Mouse (Mus musculus) liver, postnatal 0 days (tissue): ENCODE measurements at regions not wholly inside any gene's neighbourhood (a gene's known extent, or its start where the extent isn't known, plus 50 kb on each side); places are given as distances from the start of the nearest gene placed in this dataset.

Experiments
- ATAC-seq: fragments of 200-750 bp; cut with Nextera tagmentation; 2 replicates; pipeline ENCODE4 v1.8.0; 2017; ENCODE audit warnings: mild to moderate bottlenecking, moderate library complexity
- DNase-seq: peaks from one replicate; pipeline ENCODE4 v3.0.0-alpha.2; 2016
- H3K27ac ChIP-seq: fragments of 300-500 bp; sonication (generic); 2 replicates; pipeline ENCODE4 v1.5.1; 2014; ENCODE audit warnings: antibody characterized with exemption, moderate library complexity, mild to moderate bottlenecking, low read depth
- H3K27me3 ChIP-seq: fragments of 300-500 bp; sonication (generic); 2 replicates; pipeline ENCODE4 v1.6.1; 2014; ENCODE audit warnings: low read length, control low read depth, mixed read lengths; ENCODE audit not compliant: insufficient read depth
- H3K36me3 ChIP-seq: fragments of 300-500 bp; sonication (generic); replicated peaks from 2 replicates; pipeline ENCODE4 v1.6.1; 2014; ENCODE audit warnings: mild to moderate bottlenecking, control low read depth, low read length, moderate library complexity, mixed read lengths; ENCODE audit not compliant: insufficient read depth
- H3K4me1 ChIP-seq: fragments of 300-500 bp; sonication (generic); 2 replicates; pipeline ENCODE4 v1.6.1; 2014; ENCODE audit warnings: antibody characterized with exemption, mild to moderate bottlenecking, control low read depth; ENCODE audit not compliant: insufficient read depth
- H3K4me2 ChIP-seq: fragments of 300-500 bp; sonication (generic); 2 replicates; pipeline ENCODE4 v1.6.1; 2014; ENCODE audit warnings: low read depth, mild to moderate bottlenecking, low read length, moderate library complexity, mixed read lengths
- H3K4me3 ChIP-seq: fragments of 300-500 bp; sonication (generic); 2 replicates; pipeline ENCODE4 v1.5.1; 2014; ENCODE audit warnings: low read depth, low read length
- H3K9ac ChIP-seq: fragments of 300-500 bp; sonication (generic); replicated peaks from 2 replicates; pipeline ENCODE4 v1.6.1; 2014; ENCODE audit warnings: mild to moderate bottlenecking, moderate library complexity
- H3K9me3 ChIP-seq: fragments of 300-500 bp; sonication (generic); 2 replicates; pipeline ENCODE4 v1.6.1; 2016; ENCODE audit warnings: mild to moderate bottlenecking, control low read depth, low read length, mixed read lengths
- CTCF ChIP-seq: sonication (generic); IDR thresholded peaks from 2 replicates; pipeline ENCODE4 v1.5.1; 2016; ENCODE audit warnings: antibody characterized with exemption, low read depth
- EP300 ChIP-seq: IDR thresholded peaks from 2 replicates; pipeline ENCODE4 v1.6.1; 2016; ENCODE audit warnings: antibody characterized with exemption, low read depth, mild to moderate bottlenecking
- WGBS: fragments of 180-500 bp; shearing (Covaris S2); extraction: QIAGEN DNeasy Blood & Tissue Kit; methylation state at CpG from one replicate; pipeline ENCODE4 v1.1.7; 2014; ENCODE audit not compliant: insufficient replicate concordance; 5-methylcytosine and 5-hydroxymethylcytosine counted together

DNA sequence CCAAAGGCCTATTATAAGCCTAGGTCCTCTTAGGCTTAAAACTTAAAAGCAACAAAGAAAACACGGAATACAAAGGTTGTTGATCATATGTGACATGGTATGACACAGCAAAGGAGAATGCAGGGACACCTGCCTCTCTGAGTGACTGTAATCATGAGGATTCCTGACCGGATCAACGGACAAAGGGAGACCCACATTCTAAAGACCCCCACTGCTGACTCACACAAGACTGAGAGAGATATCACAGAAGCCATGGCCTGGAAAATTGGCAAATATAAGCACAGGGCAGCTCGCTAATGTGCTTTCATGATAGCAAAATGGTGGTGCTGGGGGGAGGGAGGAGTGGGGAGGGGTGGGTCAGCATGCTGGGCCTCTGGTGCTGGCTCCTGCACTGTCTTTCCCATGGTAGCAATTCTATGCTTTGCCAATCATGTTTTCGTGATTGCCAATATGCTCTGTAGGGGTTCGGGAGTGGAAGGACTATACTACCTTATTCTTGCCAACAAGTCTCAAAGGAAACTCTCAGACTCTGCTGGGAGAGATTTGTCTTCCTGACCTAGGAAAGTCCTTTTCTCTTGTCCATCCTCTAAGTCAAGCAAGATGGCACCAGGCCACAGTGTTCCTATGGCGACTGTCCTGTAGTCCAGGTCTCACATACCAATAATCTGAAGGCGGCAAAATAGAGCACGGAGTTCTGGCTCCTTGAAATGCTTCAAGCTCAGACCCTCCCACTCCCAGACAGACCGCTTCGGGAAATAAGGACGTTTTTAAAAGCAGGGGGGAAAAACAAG lies 110.5 kb upstream of the Nav3 start:
- no peak for DNase-seq
- TF ChIP-seq CTCF (no peak), EP300 (no peak)
- no peak for ATAC-seq
- H3K4me2 ChIP-seq, result no peak overlapping the region
- no peak overlapping the region for H3K27ac ChIP-seq
- H3K36me3 ChIP-seq, result no peaks in the 10 kb centered on the region
- H3K9me3 ChIP-seq, result no peaks in the 10 kb centered on the region
- H3K4me3 ChIP-seq, result no peak overlapping the region
- H3K4me1 ChIP-seq, result no peaks in the 10 kb centered on the region
- H3K9ac ChIP-seq, result no peak overlapping the region
- WGBS, result 79% methylated on average over 12 of the region's 12 CpGs
- H3K27me3 ChIP-seq, result no peaks in the 10 kb centered on the region

DNA sequence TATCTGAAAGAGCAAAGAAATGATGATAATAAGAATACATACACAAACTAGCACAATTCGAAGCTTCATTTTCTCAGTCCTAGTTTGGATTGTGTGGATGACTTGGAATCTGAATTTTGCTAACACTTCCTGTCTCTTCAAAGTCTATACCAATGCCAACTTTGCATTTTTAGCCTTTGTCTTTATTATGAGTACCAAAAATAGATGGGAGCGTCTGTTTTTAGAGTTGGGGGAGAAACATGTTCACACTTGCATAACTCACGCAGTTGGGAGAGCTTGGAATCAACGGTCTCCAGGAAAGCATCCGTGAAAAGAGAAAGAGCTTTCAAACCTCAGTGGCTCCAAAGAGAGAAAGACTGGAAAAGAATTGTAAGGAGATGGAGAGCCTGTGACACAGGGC lies 114.5 kb upstream of the Nav3 start:
- WGBS, result 70% methylated on average over 5 of the region's 5 CpGs

GRCm38 (mm10) chr10:110571179-110571578 lies 115.2 kb upstream of the Nav3 start:
- WGBS, result 42% methylated on average over 4 of the region's 4 CpGs
- Histone ChIP-seq H3K27ac (no peak overlapping the region), H3K4me2 (no peak overlapping the region)

More for the DNA sequence above, 114.5 kb upstream of the Nav3 start:
- H3K36me3 ChIP-seq, result no peaks in the 10 kb centered on the region
- H3K27me3 ChIP-seq, result no peaks in the 10 kb centered on the region
- TF ChIP-seq EP300, result no peak
- no peak for TF ChIP-seq CTCF
- no peak overlapping the region for H3K4me3 ChIP-seq
- ATAC-seq, result no peak
- H3K4me1 ChIP-seq, result no peaks in the 10 kb centered on the region
- no peak overlapping the region for H3K9ac ChIP-seq
- H3K4me2 ChIP-seq, result no peak overlapping the region
- H3K9me3 ChIP-seq, result no peaks in the 10 kb centered on the region
- no peak overlapping the region for H3K27ac ChIP-seq
- no peak for DNase-seq

DNA sequence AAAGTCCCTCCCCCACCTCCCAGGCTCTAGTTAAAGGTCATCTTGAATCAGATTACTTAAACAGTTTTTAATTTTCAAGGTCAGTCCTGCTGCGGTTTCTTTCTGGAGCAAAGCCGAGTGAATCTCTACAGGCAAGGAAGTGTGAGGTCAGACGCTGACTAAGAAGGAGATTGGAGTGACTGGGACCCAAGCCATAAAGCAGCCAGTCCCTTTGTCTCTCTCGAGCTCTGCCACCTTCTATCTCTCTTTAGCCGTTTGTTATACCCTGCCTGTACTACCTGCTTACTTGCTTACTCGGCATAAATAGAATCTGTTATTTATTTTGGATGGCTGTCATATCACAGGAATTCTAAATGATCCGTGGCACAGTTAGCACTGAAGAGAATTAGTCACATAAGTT lies 117.5 kb upstream of the Nav3 start:
- no peak for TF ChIP-seq EP300
- no peak overlapping the region for H3K4me2 ChIP-seq
- DNase-seq, result no peak
- no peak for ATAC-seq
- 57% methylated on average over 7 of the region's 7 CpGs for WGBS
- no peaks in the 10 kb centered on the region for H3K9me3 ChIP-seq
- H3K36me3 ChIP-seq, result no peaks in the 10 kb centered on the region
- no peak overlapping the region for H3K4me3 ChIP-seq
- no peak overlapping the region for H3K9ac ChIP-seq
- no peak overlapping the region for H3K27ac ChIP-seq
- H3K4me1 ChIP-seq, result no peaks in the 10 kb centered on the region
- H3K27me3 ChIP-seq, result no peaks in the 10 kb centered on the region

More at GRCm38 (mm10) chr10:110571179-110571578, 115.2 kb upstream of the Nav3 start:
- no peak for TF ChIP-seq EP300
- no peak for TF ChIP-seq CTCF
- no peaks in the 10 kb centered on the region for H3K36me3 ChIP-seq
- H3K9me3 ChIP-seq, result no peaks in the 10 kb centered on the region
- H3K9ac ChIP-seq, result no peak overlapping the region
- no peaks in the 10 kb centered on the region for H3K4me1 ChIP-seq
- no peak for DNase-seq
- no peak overlapping the region for H3K4me3 ChIP-seq
- no peaks in the 10 kb centered on the region for H3K27me3 ChIP-seq
- ATAC-seq, result 0 out of 2 replicates have a peak, but pooled peaks have one; percentile 8

DNA sequence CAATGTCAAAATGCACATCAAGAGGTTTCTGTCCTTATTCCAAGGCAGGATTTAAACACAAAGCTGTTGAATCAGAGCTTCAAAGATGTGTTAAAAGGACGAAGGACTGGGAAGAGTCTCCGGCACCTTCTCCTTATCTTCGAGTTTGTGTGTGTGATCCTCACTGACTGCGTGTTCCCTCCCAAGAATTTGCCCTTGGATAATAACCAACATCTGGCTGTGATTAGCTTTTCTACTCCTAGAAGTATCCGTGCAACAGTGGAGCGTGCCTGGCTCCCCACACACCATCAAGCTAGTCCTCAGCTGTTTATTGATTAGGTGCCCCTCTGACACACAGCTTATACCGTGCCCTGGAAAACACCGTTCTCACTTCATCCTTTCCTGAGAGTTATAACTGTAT lies 130.0 kb upstream of the Nav3 start:
- Histone ChIP-seq H3K4me2 (no peak overlapping the region), H3K4me1 (no peaks in the 10 kb centered on the region), H3K27ac (no peak overlapping the region), H3K9me3 (no peaks in the 10 kb centered on the region), H3K4me3 (no peak overlapping the region), H3K27me3 (no peaks in the 10 kb centered on the region), H3K9ac (no peak overlapping the region), H3K36me3 (no peaks in the 10 kb centered on the region)
- DNase-seq, result no peak
- ATAC-seq, result no peak
- 73% methylated on average over 8 of the region's 8 CpGs for WGBS
- TF ChIP-seq EP300 (no peak), CTCF (no peak)

- no peaks in the 10 kb centered on the region for H3K27me3 ChIP-seq
- TF ChIP-seq CTCF (no peak), EP300 (no peak)
- no peaks in the 10 kb centered on the region for H3K36me3 ChIP-seq
- no peak overlapping the region for H3K27ac ChIP-seq
- no peak overlapping the region for H3K4me3 ChIP-seq
- no peak overlapping the region for H3K4me2 ChIP-seq
- H3K4me1 ChIP-seq, result no peaks in the 10 kb centered on the region
- no peak overlapping the region for H3K9ac ChIP-seq
- WGBS, result 71% methylated on average over 6 of the region's 6 CpGs
- ATAC-seq (no peak), DNase-seq (no peak)
- no peaks in the 10 kb centered on the region for H3K9me3 ChIP-seq
Measured at GRCm38 (mm10) chr10:110586507-110586906, 130.5 kb upstream of the Nav3 start.

DNA sequence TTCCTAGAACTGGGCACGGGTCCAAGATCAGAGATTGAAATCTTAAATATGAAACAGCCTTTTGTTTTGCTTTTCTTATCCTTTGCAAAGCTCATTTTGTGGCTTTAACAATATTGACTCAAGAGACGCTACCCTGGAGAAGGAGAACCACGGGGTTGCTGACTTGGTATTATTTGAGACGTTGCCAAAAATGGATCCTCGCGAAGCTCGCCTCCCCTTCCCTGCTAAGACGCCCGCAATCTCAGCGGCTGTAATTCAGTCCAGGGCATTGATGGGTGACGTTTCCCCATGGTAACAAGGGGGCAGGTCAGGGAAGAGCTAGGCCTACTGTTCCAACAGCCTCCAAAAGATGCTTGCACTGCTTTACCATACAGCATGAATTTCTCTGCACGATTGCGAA lies 131.5 kb upstream of the Nav3 start:
- no peaks in the 10 kb centered on the region for H3K36me3 ChIP-seq
- no peaks in the 10 kb centered on the region for H3K4me1 ChIP-seq
- H3K4me3 ChIP-seq, result no peak overlapping the region
- DNase-seq, result no peak
- 68% methylated on average over 13 of the region's 13 CpGs for WGBS
- no peaks in the 10 kb centered on the region for H3K9me3 ChIP-seq
- no peak for ATAC-seq
- H3K27me3 ChIP-seq, result no peaks in the 10 kb centered on the region
- no peak overlapping the region for H3K9ac ChIP-seq
- H3K27ac ChIP-seq, result no peak overlapping the region
- H3K4me2 ChIP-seq, result no peak overlapping the region
- TF ChIP-seq CTCF (no peak), EP300 (no peak)
